Mouse (Mus musculus): ENCODE measurements around the gene Tas1r2.

The Tas1r2 gene

GRCm38 (mm10) chr4:139653238-139653637 is at the start of gene Tas1r2:
Gene Tas1r2 (plus strand): TSS chr4:139653538.
- no peak for DNase-seq

- no peak for DNase-seq
Measured at GRCm38 (mm10) chr4:139605216-139605615, 48.1 kb upstream of the Tas1r2 start.

GRCm38 (mm10) chr4:139606732-139607131 is 46.6 kb upstream of the Tas1r2 start:
- no peak for DNase-seq

- DNase-seq: no peak
Measured at GRCm38 (mm10) chr4:139608975-139609374, 44.4 kb upstream of the Tas1r2 start.

GRCm38 (mm10) chr4:139610954-139611353 is 42.4 kb upstream of the Tas1r2 start:
- no peak for DNase-seq

- peak; percentile 93 for DNase-seq
Measured at GRCm38 (mm10) chr4:139611542-139611953, 41.8 kb upstream of the Tas1r2 start.

GRCm38 (mm10) chr4:139614524-139615260 is 38.6 kb upstream of the Tas1r2 start:
- DNase-seq: no peak

GRCm38 (mm10) chr4:139616276-139617000 is 36.9 kb upstream of the Tas1r2 start:
- peak; percentile 73 for DNase-seq

GRCm38 (mm10) chr4:139617001-139617364 is 36.4 kb upstream of the Tas1r2 start:
- DNase-seq: peak; percentile 48

GRCm38 (mm10) chr4:139619765-139620164 is 33.6 kb upstream of the Tas1r2 start:
- no peak for DNase-seq

GRCm38 (mm10) chr4:139622373-139623282 is 30.7 kb upstream of the Tas1r2 start, which contains the start of gene Aldh4a1:
Gene Aldh4a1 (plus strand): TSS chr4:139622866.
- peak; percentile 94 for DNase-seq

GRCm38 (mm10) chr4:139623434-139624115 is 29.8 kb upstream of the Tas1r2 start:
- no peak for DNase-seq

- DNase-seq: no peak
Measured at GRCm38 (mm10) chr4:139624116-139624489, 29.2 kb upstream of the Tas1r2 start.

GRCm38 (mm10) chr4:139624706-139625105 is 28.6 kb upstream of the Tas1r2 start:
- DNase-seq: peak; percentile 58

GRCm38 (mm10) chr4:139627361-139627760 is 26.0 kb upstream of the Tas1r2 start:
- no peak for DNase-seq

- DNase-seq: no peak
Measured at GRCm38 (mm10) chr4:139630171-139630570, 23.2 kb upstream of the Tas1r2 start.

GRCm38 (mm10) chr4:139631141-139631540 is 22.2 kb upstream of the Tas1r2 start:
- peak; percentile 55 for DNase-seq

GRCm38 (mm10) chr4:139631569-139632253 is 21.6 kb upstream of the Tas1r2 start:
- no peak for DNase-seq

GRCm38 (mm10) chr4:139632254-139632580 is 21.1 kb upstream of the Tas1r2 start:
- no peak for DNase-seq

- peak; percentile 79 for DNase-seq
Measured at GRCm38 (mm10) chr4:139636373-139636772, 17.0 kb upstream of the Tas1r2 start.

GRCm38 (mm10) chr4:139637847-139638246 is 15.5 kb upstream of the Tas1r2 start:
- no peak for DNase-seq

GRCm38 (mm10) chr4:139638356-139638755 is 15.0 kb upstream of the Tas1r2 start:
- DNase-seq: no peak
